Mouse (Mus musculus) embryonic fibroblast, embryonic 13.5 days (primary cell): Measurements from ENCODE around the gene Csnk2b. TPM values are rescaled to one million over a fixed set of nuclear protein-coding genes. Genes with fewer than 3 reads are reported as not detected.
"Not testable (repeated sequence)": the region's sequence is repeated elsewhere in the genome, so short reads cannot be mapped to it uniquely, and the experiment has no call there.

ENCODE experiments used
- H3K27ac ChIP-seq: 2 replicates; pipeline ENCODE4 v1.5.1; 2012; ENCODE audit warnings: low read length, control low read depth, inconsistent platforms; ENCODE audit not compliant: insufficient read depth
- H3K4me1 ChIP-seq: 2 replicates; pipeline ENCODE4 v1.6.1; 2011; ENCODE audit warnings: low read length; ENCODE audit not compliant: control insufficient read depth, insufficient read depth
- H3K4me3 ChIP-seq: 2 replicates; pipeline ENCODE4 v1.5.1; 2011; ENCODE audit warnings: mild to moderate bottlenecking, control low read depth, low read length; ENCODE audit not compliant: insufficient read depth
- CTCF ChIP-seq: IDR thresholded peaks from 2 replicates; pipeline ENCODE4 v1.5.1; 2011; ENCODE audit warnings: mild to moderate bottlenecking, control low read depth, low read length, moderate library complexity, borderline replicate concordance; ENCODE audit not compliant: insufficient read depth
- POLR2A ChIP-seq: IDR thresholded peaks from 2 replicates; pipeline ENCODE4 v1.6.1; 2011; ENCODE audit warnings: low read depth, mild to moderate bottlenecking, control low read depth, low read length, moderate library complexity
- polyA plus RNA-seq: library from polyadenylated mRNA; stranded (reverse); fragments of >200 nt; gene quantifications from 2 replicates; pipeline ENCODE4 v1.2.4, GENCODE M21; 2011; ENCODE audit warnings: low read depth; ENCODE audit not compliant: missing spikeins, insufficient read length

The Csnk2b gene
- polyA plus RNA-seq, 1 experiment = 169 TPM

DNA sequence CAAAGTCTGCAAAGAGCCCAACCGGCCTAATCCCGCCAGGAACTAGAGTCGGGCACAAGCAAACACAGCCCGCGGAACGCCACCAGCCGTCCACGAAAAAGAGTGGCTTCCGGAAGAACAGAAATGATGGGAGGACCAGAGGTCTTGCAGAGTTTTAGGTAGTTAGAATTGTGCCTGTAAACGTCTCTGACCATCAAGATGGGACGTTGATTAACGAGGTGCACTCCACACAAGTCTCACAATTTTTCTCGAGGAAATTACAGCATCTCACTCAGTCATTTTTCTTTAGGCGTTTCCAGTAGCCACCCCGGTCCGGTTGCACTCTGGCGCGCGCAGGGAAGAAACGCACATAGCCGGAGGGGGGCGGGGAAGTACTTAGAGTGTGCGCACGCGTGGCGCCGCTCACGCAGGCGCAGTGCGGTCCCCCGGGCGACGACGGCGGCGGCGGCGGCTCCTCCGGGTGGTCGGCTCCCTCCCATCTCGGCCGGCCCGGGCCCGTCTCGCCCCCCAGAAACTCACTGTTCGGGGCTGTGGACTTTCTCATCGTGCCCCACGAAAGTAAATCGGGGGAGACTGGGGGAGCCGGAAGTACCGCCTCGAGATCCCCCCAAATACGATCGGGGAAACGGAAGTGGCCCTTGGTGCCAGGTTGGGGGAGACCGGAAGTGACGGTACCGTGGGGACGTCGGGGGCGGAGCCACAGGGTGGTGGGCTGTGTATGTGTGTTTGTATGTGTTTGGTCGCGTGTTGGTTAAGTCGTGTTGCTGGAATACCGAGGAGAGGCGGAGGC lies 13.1 kb upstream of the Csnk2b start, which contains the start of gene Bag6:
TSS of gene Bag6 (plus strand) at position 378 of the 790 bp plus-strand sequence.
- Histone ChIP-seq H3K27ac (peak within 1 kb of the TSS; percentile 80), H3K4me1 (no peaks in the 10 kb centered on the region), H3K4me3 (peak within 1 kb of the TSS; percentile 59)
- TF ChIP-seq CTCF (no peak), POLR2A (peak; percentile 58)

DNA sequence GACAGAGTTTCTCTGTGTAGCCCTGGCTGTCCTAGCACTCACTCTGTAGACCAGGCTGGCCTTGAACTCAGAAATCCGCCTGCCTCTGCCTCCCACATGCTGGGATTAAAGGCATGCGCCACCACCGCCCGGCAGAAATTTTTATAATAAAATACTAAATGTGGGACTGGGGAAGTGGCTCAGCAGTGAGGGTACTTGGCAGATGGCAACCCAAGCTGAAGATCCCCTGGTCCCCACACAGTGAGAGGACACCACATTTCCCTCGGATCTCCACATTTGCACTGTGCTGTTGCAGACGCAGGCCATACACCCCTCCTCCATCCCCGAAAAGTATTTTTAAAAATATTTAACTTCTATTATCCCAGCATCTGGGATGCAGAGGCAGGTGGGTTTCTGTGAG lies 11.7 kb upstream of the Csnk2b start:
- TF ChIP-seq CTCF (no peak), POLR2A (no peak)
- Histone ChIP-seq H3K4me3 (no peak overlapping the region), H3K27ac (no peak overlapping the region), H3K4me1 (no peaks in the 10 kb centered on the region)

GRCm38 (mm10) chr17:35132174-35132560 lies 10.3 kb upstream of the Csnk2b start:
- Histone ChIP-seq H3K27ac (no peak overlapping the region), H3K4me1 (0 out of 2 replicates have a peak, but pooled peaks cover 5% of the 10 kb centered on the region), H3K4me3 (no peak overlapping the region)
- TF ChIP-seq POLR2A (no peak), CTCF (no peak)

DNA sequence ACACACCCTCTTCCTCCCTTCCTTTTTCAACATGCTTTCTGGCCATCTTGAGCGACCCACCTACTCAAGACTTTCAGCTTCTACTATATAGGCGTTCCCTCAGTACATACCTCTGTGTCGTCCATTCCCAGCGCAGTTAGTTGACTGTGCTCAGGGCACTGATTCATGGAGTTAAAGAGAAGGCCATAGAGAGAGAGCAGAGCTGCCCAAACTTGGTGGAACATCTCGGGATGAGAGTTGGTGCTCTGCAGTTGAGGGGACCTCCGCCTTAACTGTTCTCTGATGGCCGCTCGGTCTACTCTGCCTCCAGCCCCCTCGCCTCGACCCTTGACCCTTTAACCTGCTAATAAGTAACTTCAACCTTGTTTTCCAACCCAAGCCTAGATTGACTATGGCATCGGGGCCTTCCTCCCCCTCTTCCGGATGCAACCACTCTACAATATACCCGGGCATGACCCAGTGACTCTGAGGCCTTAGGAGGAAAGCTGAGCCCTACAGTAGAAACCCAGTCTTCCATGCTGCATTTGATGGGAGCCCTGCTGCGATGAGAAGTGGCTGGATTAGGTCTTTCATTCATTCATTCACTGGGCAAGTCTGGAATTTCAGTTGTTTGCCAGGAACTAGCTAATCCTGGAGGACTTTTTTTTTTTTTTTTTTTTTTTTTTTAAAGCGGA lies 9.8 kb upstream of the Csnk2b start, which contains the start of gene Apom:
TSS of gene Apom (minus strand) at position 551 of the 674 bp plus-strand sequence.
- Histone ChIP-seq H3K4me3 (no peak within 1 kb of the TSS), H3K4me1 (0 out of 2 replicates have a peak, but pooled peaks cover 8% of the 10 kb centered on the region), H3K27ac (no peak within 1 kb of the TSS)
- TF ChIP-seq CTCF = no peak

GRCm38 (mm10) chr17:35131038-35131437 lies 9.2 kb upstream of the Csnk2b start:
- Histone ChIP-seq H3K4me3 (no peak overlapping the region), H3K4me1 (0 out of 2 replicates have a peak, but pooled peaks cover 8% of the 10 kb centered on the region), H3K27ac (no peak overlapping the region)
- TF ChIP-seq CTCF (no peak), POLR2A (no peak)

GRCm38 (mm10) chr17:35128996-35129395 lies 7.1 kb upstream of the Csnk2b start:
- peaks cover 11% of the 10 kb centered on the region; the same call in 1 of the 2 replicates for H3K4me1 ChIP-seq
- H3K27ac ChIP-seq = no peak overlapping the region
- no peak overlapping the region for H3K4me3 ChIP-seq
- TF ChIP-seq POLR2A = no peak
- TF ChIP-seq CTCF = no peak

GRCm38 (mm10) chr17:35127017-35127416 lies 5.2 kb upstream of the Csnk2b start:
- H3K4me1 ChIP-seq = peaks cover 11% of the 10 kb centered on the region; the same call in 1 of the 2 replicates
- peak overlapping the region; percentile 64 for H3K4me3 ChIP-seq
- peak overlapping the region; percentile 19; the same call in 1 of the 2 replicates for H3K27ac ChIP-seq
- TF ChIP-seq POLR2A (no peak), CTCF (no peak)

DNA sequence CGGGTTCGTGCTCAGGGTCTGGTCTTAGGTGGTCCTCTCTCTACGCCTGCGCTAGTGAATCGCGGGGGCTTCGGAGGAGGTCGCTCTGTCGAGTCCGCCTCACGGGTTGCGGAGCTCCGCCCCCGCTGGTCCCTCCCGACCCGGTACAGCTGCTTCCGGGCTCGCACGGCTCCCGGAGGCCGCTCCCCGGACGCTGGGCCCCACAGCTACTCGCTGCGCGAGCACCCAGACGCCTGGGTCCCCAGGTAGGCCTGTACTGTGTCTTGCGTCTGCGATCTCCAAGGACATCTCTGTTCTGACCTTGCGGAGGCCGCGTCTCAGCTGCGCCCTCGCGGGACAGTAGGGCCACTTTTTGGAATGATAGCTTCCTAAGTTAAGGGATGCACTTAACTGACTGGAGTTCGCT lies 4.4 kb upstream of the Csnk2b start, which contains the start of gene D17H6S53E:
TSS of gene D17H6S53E (plus strand) at position 168 of the 406 bp plus-strand sequence.
- H3K4me1 ChIP-seq = peaks cover 11% of the 10 kb centered on the region; the same call in 1 of the 2 replicates
- TF ChIP-seq CTCF = no peak
- peak; percentile 89 for TF ChIP-seq POLR2A
- peak within 1 kb of the TSS; percentile 19 for H3K27ac ChIP-seq
- peak within 1 kb of the TSS; percentile 64 for H3K4me3 ChIP-seq

GRCm38 (mm10) chr17:35125578-35125977 lies 3.7 kb upstream of the Csnk2b start:
- peaks cover 11% of the 10 kb centered on the region; the same call in 1 of the 2 replicates for H3K4me1 ChIP-seq
- TF ChIP-seq CTCF = no peak
- no peak for TF ChIP-seq POLR2A
- H3K4me3 ChIP-seq = peak overlapping the region; percentile 64; the same call in 1 of the 2 replicates
- H3K27ac ChIP-seq = no peak overlapping the region

GRCm38 (mm10) chr17:35125081-35125480 lies 3.2 kb upstream of the Csnk2b start:
- H3K4me1 ChIP-seq = peaks cover 11% of the 10 kb centered on the region; the same call in 1 of the 2 replicates
- no peak overlapping the region for H3K4me3 ChIP-seq
- TF ChIP-seq POLR2A = no peak
- no peak for TF ChIP-seq CTCF
- no peak overlapping the region for H3K27ac ChIP-seq

DNA sequence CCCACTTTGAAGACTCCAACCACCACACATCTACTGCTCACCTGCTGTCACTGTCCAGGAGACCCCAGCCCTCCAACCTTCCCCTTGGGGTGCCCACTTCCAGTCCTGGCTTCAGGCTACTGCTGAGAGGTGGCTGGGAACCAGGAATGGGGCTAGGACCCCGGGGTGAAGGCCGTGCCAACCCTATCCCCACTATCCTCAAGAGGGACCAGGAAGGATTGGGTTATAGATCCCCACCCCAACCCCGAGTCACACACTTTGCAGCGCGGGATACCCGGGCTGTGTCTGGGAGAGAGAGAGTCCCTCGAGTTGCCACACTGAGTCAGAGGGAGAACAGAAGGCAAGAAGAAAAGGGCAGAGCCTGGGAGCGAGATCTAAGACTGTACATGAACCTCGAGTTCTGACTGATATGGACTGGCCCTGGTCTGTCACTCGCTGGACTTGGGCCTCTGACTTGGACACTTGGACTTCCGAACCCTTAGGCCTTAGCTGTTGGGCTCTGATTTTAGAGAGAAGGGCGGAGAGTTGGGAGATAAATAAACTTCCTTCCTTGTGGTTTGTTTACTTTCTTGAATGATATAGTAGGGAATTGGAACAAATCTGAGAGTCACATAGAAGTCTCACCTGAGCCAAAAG lies 2.5 kb upstream of the Csnk2b start:
- H3K4me3 ChIP-seq, H3K27ac ChIP-seq: not testable (repeated sequence)
- H3K4me1 ChIP-seq = peaks cover 11% of the 10 kb centered on the region; the same call in 1 of the 2 replicates

GRCm38 (mm10) chr17:35123287-35123686 lies 1.4 kb upstream of the Csnk2b start:
- not testable (repeated sequence) for H3K27ac ChIP-seq, H3K4me3 ChIP-seq
- peaks cover 11% of the 10 kb centered on the region; the same call in 1 of the 2 replicates for H3K4me1 ChIP-seq
